Mouse (Mus musculus) common myeloid progenitor, adult 5-6 weeks (primary cell): ENCODE measurements at regions not wholly inside any gene's neighbourhood (a gene's known extent, or its start where the extent isn't known, plus 50 kb on each side); places are given as distances from the start of the nearest gene placed in this dataset.
"Not testable (repeated sequence)": the region's sequence is repeated elsewhere in the genome, so short reads cannot be mapped to it uniquely, and the experiment has no call there.

Experiments
- ATAC-seq: replicated peaks from 2 replicates; pipeline ENCODE4 v1.8.0; 2016; ENCODE audit warnings: low read depth, mild to moderate bottlenecking, moderate TSS enrichment, inconsistent platforms; ENCODE audit not compliant: poor library complexity, severe bottlenecking

GRCm38 (mm10) chr10:6590211-6590610 is 168.1 kb upstream of the Oprm1 start:
- ATAC-seq = no peak

GRCm38 (mm10) chr10:6597256-6597655 is 161.1 kb upstream of the Oprm1 start:
- no peak for ATAC-seq

- not testable (repeated sequence) for ATAC-seq
Measured at GRCm38 (mm10) chr10:6598586-6598985, 159.7 kb upstream of the Oprm1 start.

GRCm38 (mm10) chr10:6647576-6647975 is 110.7 kb upstream of the Oprm1 start:
- no peak for ATAC-seq

- peak; percentile 95 for ATAC-seq
Measured at GRCm38 (mm10) chr10:6685308-6686080, 72.8 kb upstream of the Oprm1 start.

- peak; percentile 56 for ATAC-seq
Measured at GRCm38 (mm10) chr10:6686081-6686474, 72.2 kb upstream of the Oprm1 start.
